Mouse (Mus musculus): ENCODE data around the gene Fam57b.

GRCm38 (mm10) chr7:126861429-126862130, 64.1 kb downstream of the Fam57b start, which contains the start of gene Hirip3:
- TF ChIP-seq CTCF (IDR thresholded peaks at IDR 0.05; ENCODE audit: low read depth) (no peak), EP300 (IDR thresholded peaks at IDR 0.05; ENCODE audit: low read depth) (no peak)

Data from heart, postnatal 0 days (tissue).